Mouse (Mus musculus) B cell, adult 2 months (primary cell): ENCODE results near the gene Abhd11.

ENCODE experiments used
- DNase-seq, 2 experiments: peaks; one replicate each; pipeline ENCODE4 v3.0.0; 2022

Abhd11 gene

GRCm38 (mm10) chr5:134986298-134987268, 22.4 kb upstream of the Abhd11 start:
- no peak for DNase-seq

GRCm38 (mm10) chr5:134989166-134989565, 19.8 kb upstream of the Abhd11 start:
- no peak for DNase-seq

- no peak for DNase-seq
Measured at GRCm38 (mm10) chr5:134989741-134990140, 19.2 kb upstream of the Abhd11 start.

- DNase-seq, result no peak
Measured at GRCm38 (mm10) chr5:134992566-134992965, 16.4 kb upstream of the Abhd11 start.

- DNase-seq, result no peak
Measured at GRCm38 (mm10) chr5:134998359-134998758, 10.6 kb upstream of the Abhd11 start.

- no peak for DNase-seq
Measured at GRCm38 (mm10) chr5:134999797-135000196, 9.2 kb upstream of the Abhd11 start.

- DNase-seq, result no peak
Measured at GRCm38 (mm10) chr5:135000751-135001150, 8.2 kb upstream of the Abhd11 start.

- peak; percentile 52 to 53 for DNase-seq
Measured at GRCm38 (mm10) chr5:135001309-135001708, 7.6 kb upstream of the Abhd11 start.

- DNase-seq, result no peak
Measured at GRCm38 (mm10) chr5:135002151-135002550, 6.8 kb upstream of the Abhd11 start.

GRCm38 (mm10) chr5:135007802-135008571, 965 bp upstream of the Abhd11 start:
- peak; percentile 37 to 43 for DNase-seq

GRCm38 (mm10) chr5:135009590-135010319, 803 bp downstream of the Abhd11 start:
- peak; percentile 89 to 90 for DNase-seq

- DNase-seq, result no peak
Measured at GRCm38 (mm10) chr5:135010320-135010709, 1.4 kb downstream of the Abhd11 start.

- DNase-seq, result no peak
Measured at GRCm38 (mm10) chr5:135010841-135011743, 2.1 kb downstream of the Abhd11 start.

GRCm38 (mm10) chr5:135011809-135012613, 3.1 kb downstream of the Abhd11 start:
- no peak for DNase-seq

- DNase-seq, result peak; percentile 92 to 93
Measured at GRCm38 (mm10) chr5:135012671-135013441, 3.9 kb downstream of the Abhd11 start.

GRCm38 (mm10) chr5:135015497-135015896, 6.5 kb downstream of the Abhd11 start:
- peak; percentile 89 to 90 for DNase-seq

GRCm38 (mm10) chr5:135016224-135016759, 7.3 kb downstream of the Abhd11 start:
- DNase-seq, result no peak

GRCm38 (mm10) chr5:135021814-135022213, 12.9 kb downstream of the Abhd11 start:
- no peak for DNase-seq

- peak; percentile 58 to 66 for DNase-seq
Measured at GRCm38 (mm10) chr5:135023344-135024173, 14.6 kb downstream of the Abhd11 start, which contains the start of gene Stx1a. Stx1a (plus strand) TSS chr5:135023482.
